Mouse (Mus musculus) intestine, embryonic 14.5 days (tissue): ENCODE data around the gene Myod1. TPM values are rescaled to one million over a fixed set of nuclear protein-coding genes. Genes with fewer than 3 reads are reported as not detected.

Experiments used
- ATAC-seq: fragments of 200-750 bp; cut with Nextera tagmentation; replicated peaks from 2 replicates; pipeline ENCODE4 v1.8.0; 2017; ENCODE audit warnings: low read depth, moderate number of reproducible peaks, moderate TSS enrichment, moderate library complexity; ENCODE audit not compliant: low FRiP score, low TSS enrichment
- DNase-seq: peaks from one replicate; pipeline ENCODE4 v3.0.0-alpha.2; 2018; ENCODE audit warnings: low spot score
- H3K27ac ChIP-seq: fragments of 300-500 bp; sonication (generic); 2 replicates; pipeline ENCODE4 v1.5.1; 2014; ENCODE audit warnings: low read depth, mild to moderate bottlenecking, control low read depth
- H3K27me3 ChIP-seq: fragments of 300-500 bp; sonication (generic); replicated peaks from 2 replicates; pipeline ENCODE4 v1.6.1; 2014; ENCODE audit warnings: low read length, control low read depth; ENCODE audit not compliant: control insufficient read depth, insufficient read depth
- H3K36me3 ChIP-seq: fragments of 300-500 bp; sonication (generic); 2 replicates; pipeline ENCODE4 v1.6.1; 2014; ENCODE audit warnings: low read length, control low read depth; ENCODE audit not compliant: control insufficient read depth, insufficient read depth
- H3K4me1 ChIP-seq: fragments of 300-500 bp; sonication (generic); replicated peaks from 2 replicates; pipeline ENCODE4 v1.6.1; 2014; ENCODE audit warnings: low read length, control low read depth, mixed read lengths; ENCODE audit not compliant: control insufficient read depth, insufficient read depth
- H3K4me2 ChIP-seq: fragments of 300-500 bp; sonication (generic); 2 replicates; pipeline ENCODE4 v1.6.1; 2014; ENCODE audit warnings: low read length
- H3K4me3 ChIP-seq: fragments of 300-500 bp; sonication (generic); 2 replicates; pipeline ENCODE4 v1.5.1; 2014; ENCODE audit warnings: low read depth, low read length, control low read depth, mixed read lengths
- H3K9ac ChIP-seq: fragments of 300-500 bp; sonication (generic); 2 replicates; pipeline ENCODE4 v1.6.1; 2014; ENCODE audit warnings: mild to moderate bottlenecking, low read length
- H3K9me3 ChIP-seq: fragments of 300-500 bp; sonication (generic); 2 replicates; pipeline ENCODE4 v1.6.1; 2016; ENCODE audit warnings: low read length, control low read depth; ENCODE audit not compliant: control insufficient read depth
- WGBS: fragments of 180-500 bp; shearing (Covaris S2); extraction: QIAGEN DNeasy Blood & Tissue Kit; methylation state at CpG from one replicate; pipeline ENCODE4 v1.1.7; 2014; 5-methylcytosine and 5-hydroxymethylcytosine counted together
- polyA plus RNA-seq: library from polyadenylated mRNA; unstranded; fragments of >200 nt; fragmentation: Nextera tagmentation; extraction: Ambion mirVana; gene quantifications from 2 replicates; pipeline ENCODE4 v1.2.1, GENCODE M21; 2014

Myod1 gene
- polyA plus RNA-seq, 1 experiment from 2014 or later, result not detected

DNA sequence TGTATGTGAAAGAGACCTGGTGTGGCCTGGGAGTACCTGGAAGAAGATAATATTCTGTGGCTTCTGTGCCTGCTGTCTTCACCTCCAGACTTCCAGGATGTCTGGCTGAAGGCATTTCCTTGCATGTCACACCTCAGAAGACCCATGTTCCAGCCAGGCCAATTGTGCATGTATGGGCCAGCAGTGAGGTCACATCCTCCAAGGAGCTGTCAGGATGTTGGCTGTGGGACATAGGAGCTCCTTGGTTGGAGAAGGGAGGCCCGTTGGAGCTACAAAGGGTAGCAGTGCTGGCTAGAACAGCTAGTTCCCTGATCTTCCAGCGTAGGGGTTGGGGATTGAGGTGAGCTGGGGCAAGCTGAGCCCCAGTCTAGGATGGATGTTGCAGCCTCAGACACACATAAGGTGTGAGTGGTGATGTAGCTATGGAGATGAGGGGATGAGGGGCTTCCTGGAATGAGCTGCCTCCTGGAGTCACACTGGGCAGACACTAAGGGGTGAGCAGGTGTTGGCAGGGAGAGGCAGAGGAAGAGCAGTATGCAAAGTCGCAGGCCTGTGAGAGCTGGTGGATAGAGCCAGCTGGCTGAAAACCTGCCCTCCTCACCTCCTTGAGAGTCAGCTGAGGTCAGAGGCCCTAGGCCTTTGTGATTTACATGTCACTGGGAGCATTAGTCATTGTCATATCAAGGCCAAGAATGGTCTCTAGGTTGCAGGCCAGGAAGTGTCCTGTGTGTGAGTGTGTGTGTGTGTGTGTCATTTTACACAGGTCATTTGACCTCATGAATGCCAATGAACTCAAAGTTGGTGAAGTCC is 25.3 kb downstream of the Myod1 start:
- Histone ChIP-seq H3K27me3 (peaks cover 41% of the 10 kb centered on the region), H3K4me2 (no peak overlapping the region), H3K4me1 (0 out of 2 replicates have a peak, but pooled peaks cover 3% of the 10 kb centered on the region), H3K36me3 (no peaks in the 10 kb centered on the region), H3K27ac (no peak overlapping the region), H3K9ac (no peak overlapping the region), H3K9me3 (no peaks in the 10 kb centered on the region), H3K4me3 (no peak overlapping the region)
- ATAC-seq, result no peak
- no peak for DNase-seq
- WGBS, result 66% methylated on average over 3 of the region's 3 CpGs

DNA sequence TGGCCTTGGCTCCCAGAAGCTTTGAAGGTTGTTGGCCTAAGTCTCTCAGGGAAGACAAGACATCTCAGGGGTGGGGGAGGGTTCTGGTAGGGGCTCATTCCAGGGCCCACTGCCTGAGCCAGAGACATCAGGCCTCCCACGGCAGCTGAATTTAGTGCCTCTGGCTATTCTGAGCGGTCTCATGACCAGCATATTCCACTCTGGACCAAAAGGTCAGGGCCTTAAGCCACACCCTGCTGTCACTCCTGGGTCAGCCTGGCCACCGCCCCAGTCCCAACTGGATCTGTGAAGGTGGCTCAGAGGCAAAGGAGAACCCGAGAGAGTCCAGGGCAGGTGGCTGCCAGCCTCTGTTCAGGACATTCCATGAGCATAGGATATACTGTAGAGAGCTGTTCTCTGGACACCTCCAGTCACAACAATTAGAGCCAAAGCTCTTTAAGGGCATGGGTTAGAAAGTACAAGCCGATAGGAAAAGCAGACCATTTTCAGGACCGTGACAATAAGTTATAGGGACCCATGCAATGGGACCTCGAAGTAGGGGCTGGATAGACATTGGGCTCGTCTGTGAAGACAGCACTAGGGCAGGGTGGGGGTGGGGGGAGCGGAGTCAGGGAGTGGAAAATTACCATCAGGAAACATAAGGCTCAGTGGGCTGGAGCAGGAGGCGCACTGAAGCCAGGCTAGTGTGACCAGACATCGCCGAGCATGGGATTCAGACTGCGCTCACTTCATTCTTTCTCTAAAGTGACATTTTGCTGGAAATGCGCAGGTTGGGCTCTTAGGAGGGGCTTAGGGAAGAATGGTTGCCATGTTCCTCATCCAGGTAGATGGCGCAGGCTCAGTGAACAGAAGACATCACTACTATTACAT is 27.6 kb downstream of the Myod1 start:
- no peak overlapping the region for H3K27ac ChIP-seq
- no peak for ATAC-seq
- no peaks in the 10 kb centered on the region for H3K9me3 ChIP-seq
- H3K9ac ChIP-seq, result no peak overlapping the region
- DNase-seq, result no peak
- H3K4me1 ChIP-seq, result no peaks in the 10 kb centered on the region
- H3K4me3 ChIP-seq, result no peak overlapping the region
- H3K36me3 ChIP-seq, result no peaks in the 10 kb centered on the region
- peaks cover 18% of the 10 kb centered on the region for H3K27me3 ChIP-seq
- 80% methylated on average over 15 of the region's 15 CpGs for WGBS
- no peak overlapping the region for H3K4me2 ChIP-seq

DNA sequence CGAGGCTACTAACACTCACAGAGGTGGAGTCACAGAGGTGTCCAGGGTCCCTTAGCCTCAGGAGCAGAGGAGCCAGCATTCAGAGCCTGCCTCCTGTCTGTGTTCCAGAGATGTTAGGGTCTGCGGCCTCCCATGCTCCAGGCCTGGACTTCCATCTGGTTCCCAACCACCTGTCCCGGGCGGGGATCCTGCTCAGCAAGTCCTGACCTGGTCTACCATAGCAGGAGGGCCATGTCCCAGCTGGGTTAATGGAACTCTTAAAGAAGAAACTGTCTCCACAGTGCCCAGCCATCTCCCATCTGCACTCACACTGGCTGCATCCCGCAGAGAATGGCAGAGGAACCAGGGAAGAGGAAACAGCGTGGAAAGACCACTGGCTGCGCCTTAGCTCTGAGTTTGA is 28.5 kb downstream of the Myod1 start:
- WGBS, result 81% methylated on average over 7 of the region's 7 CpGs
- H3K36me3 ChIP-seq, result no peaks in the 10 kb centered on the region
- no peaks in the 10 kb centered on the region for H3K9me3 ChIP-seq
- no peak overlapping the region for H3K9ac ChIP-seq
- H3K4me2 ChIP-seq, result no peak overlapping the region
- no peaks in the 10 kb centered on the region for H3K4me1 ChIP-seq
- no peak overlapping the region for H3K27ac ChIP-seq
- DNase-seq (no peak), ATAC-seq (no peak)
- H3K4me3 ChIP-seq, result no peak overlapping the region
- peaks cover 9% of the 10 kb centered on the region for H3K27me3 ChIP-seq

DNA sequence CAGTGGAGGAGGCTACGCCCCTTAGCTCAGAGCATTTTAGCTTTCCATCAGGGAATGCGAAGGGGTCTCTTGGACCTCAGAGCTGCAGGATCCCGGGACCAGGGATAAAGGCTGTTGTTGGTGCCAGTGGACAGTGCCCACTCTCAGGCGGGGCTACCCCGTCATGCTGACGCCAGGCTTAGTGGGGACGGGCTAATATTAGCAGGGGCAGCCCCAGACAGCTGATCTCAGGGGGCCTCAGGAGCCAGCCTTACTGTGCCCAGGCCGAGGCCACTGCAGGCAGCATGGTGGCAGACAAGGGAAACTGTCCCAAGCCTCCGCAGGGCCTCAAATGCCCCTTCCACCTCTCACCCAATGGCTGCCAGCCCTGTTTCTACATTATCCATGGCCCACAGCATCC is 32.3 kb downstream of the Myod1 start:
- 87% methylated on average over 9 of the region's 9 CpGs for WGBS
- ATAC-seq (no peak), DNase-seq (no peak)
- Histone ChIP-seq H3K4me2 (no peak overlapping the region), H3K4me1 (no peaks in the 10 kb centered on the region), H3K36me3 (no peaks in the 10 kb centered on the region), H3K9me3 (no peaks in the 10 kb centered on the region), H3K27ac (no peak overlapping the region), H3K27me3 (no peaks in the 10 kb centered on the region), H3K9ac (no peak overlapping the region), H3K4me3 (no peak overlapping the region)

DNA sequence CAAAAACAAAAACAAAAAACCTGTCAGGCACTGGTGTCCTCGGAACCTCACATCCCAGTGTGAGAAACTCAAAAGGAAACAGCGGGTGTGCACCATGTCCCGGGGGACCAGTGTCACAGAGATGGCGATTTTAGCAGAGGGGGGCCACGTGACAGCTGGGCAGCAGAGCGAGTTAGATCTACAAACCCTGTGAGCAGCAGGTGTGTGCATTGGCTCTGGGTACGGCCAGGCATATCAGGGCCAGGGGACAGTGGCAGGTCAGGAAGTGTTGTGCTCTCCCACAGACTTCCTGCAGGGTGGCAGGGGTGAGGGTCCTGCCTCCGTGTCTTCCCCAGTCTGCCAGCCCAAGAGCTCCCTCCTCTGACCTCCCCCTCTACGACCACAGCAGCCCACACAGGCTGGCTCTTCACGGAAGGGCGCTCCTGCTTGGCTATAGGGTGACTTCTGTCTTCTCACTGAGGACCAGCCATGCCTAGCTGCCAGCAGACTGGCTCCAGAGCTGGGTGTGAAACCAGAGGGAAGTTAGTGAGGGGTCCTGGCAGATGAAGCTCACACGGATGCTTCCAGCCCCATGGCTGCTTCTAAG is 33.0 kb downstream of the Myod1 start:
- H3K27me3 ChIP-seq, result no peaks in the 10 kb centered on the region
- H3K9ac ChIP-seq, result no peak overlapping the region
- no peak overlapping the region for H3K4me2 ChIP-seq
- no peaks in the 10 kb centered on the region for H3K9me3 ChIP-seq
- no peaks in the 10 kb centered on the region for H3K4me1 ChIP-seq
- no peak overlapping the region for H3K27ac ChIP-seq
- no peaks in the 10 kb centered on the region for H3K36me3 ChIP-seq
- no peak overlapping the region for H3K4me3 ChIP-seq
- WGBS, result 51% methylated on average over 12 of the region's 12 CpGs
- DNase-seq (no peak), ATAC-seq (no peak)

DNA sequence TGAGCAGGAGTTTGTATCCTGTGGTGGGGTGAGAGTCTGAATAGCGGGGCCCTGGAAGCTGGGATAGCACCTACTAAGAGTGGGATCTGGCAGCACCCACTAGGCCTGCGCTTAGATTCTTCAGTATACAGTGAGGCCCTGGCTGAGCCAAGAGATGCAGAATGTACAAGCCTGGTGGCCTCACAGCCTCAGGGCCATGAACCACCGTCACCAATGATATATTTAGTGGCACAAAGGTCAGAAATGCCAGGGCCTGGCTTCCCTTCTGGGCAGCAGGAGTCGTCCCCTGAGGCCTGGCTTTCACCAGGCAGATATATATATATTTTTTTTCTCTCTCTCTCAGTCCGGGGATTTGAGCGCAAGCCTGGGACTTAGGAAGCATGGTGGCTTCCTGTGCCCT is 34.5 kb downstream of the Myod1 start:
- H3K4me3 ChIP-seq, result no peak overlapping the region
- DNase-seq, result no peak
- ATAC-seq, result no peak

DNA sequence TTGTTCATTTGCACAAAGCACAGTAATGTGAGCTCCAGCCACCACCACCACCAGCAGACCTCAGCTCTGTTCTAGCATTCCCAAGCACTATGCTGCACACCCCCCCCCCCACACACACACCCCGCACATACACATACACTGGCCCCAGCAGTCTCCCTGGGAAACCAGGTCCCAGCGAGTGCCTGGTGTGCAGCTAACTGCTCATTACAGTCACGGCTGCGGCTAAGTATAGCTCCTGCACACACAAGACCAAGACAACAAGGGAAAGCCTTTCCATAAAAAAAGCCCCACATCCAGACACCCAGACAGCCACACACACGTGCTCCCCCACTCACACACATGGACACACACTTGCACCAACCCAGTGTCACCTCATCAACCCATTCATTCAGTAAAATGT is 36.5 kb downstream of the Myod1 start:
- Histone ChIP-seq H3K4me3 (no peak overlapping the region), H3K9ac (no peak overlapping the region), H3K4me1 (no peaks in the 10 kb centered on the region), H3K36me3 (no peaks in the 10 kb centered on the region), H3K27me3 (no peaks in the 10 kb centered on the region), H3K4me2 (no peak overlapping the region), H3K9me3 (no peaks in the 10 kb centered on the region), H3K27ac (no peak overlapping the region)
- no peak for DNase-seq
- 65% methylated on average over 5 of the region's 5 CpGs for WGBS
- no peak for ATAC-seq

More for the DNA sequence above, 34.5 kb downstream of the Myod1 start:
- Histone ChIP-seq H3K27me3 (no peaks in the 10 kb centered on the region), H3K36me3 (no peaks in the 10 kb centered on the region), H3K9ac (no peak overlapping the region), H3K4me1 (no peaks in the 10 kb centered on the region), H3K27ac (no peak overlapping the region), H3K4me2 (no peak overlapping the region), H3K9me3 (no peaks in the 10 kb centered on the region)
- 70% methylated on average over 6 of the region's 6 CpGs for WGBS

DNA sequence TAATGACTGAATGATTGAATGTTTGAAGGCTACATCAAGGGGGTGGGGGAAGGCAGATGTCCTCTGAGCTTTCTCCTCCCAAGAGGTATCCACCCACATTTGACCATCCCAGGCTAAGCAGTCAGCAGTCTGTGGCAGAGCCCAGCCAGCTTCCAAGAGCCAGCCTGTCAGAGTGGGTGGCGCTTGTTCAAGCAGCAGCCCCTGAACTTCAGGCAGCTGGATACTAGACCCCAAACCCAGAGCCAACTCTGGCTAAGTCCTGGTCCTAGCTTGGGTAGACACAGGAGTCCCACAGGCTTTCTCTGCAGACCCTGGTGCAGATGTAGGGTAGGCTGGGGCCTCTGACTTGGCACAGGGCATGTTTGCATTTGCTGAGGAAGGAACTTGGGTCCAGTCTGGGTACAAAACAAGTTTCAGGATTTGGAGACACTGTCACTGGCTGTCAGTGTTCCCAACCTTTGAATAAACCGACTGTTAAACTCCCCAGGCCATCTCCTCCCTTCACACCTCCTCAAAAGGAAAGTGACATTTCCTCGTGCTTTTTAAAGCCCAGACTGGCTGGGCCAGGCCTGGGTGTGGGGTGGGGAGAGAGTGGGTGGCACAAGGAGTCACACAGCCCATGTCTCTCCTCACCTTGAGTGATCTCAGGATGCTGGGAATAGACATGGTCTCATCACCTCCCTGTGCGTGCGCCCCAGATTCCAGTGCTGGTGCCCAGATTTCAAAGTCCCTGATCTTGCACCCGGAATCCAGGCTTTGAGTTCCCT is 37.9 kb downstream of the Myod1 start:
- H3K27me3 ChIP-seq, result no peaks in the 10 kb centered on the region
- no peaks in the 10 kb centered on the region for H3K9me3 ChIP-seq
- no peaks in the 10 kb centered on the region for H3K4me1 ChIP-seq
- H3K27ac ChIP-seq, result no peak overlapping the region
- WGBS, result 58% methylated on average over 6 of the region's 6 CpGs
- H3K9ac ChIP-seq, result no peak overlapping the region
- no peak overlapping the region for H3K4me2 ChIP-seq
- H3K36me3 ChIP-seq, result no peaks in the 10 kb centered on the region
- ATAC-seq (no peak), DNase-seq (no peak)
- H3K4me3 ChIP-seq, result no peak overlapping the region
